Mouse (Mus musculus): ENCODE data around the gene Snx3. TPM values are rescaled to one million over a fixed set of nuclear protein-coding genes. Genes with fewer than 3 reads are reported as not detected.

Snx3 gene
- total RNA-seq (2021): 212 and 272 TPM in 2 replicates
- long read RNA-seq, transcript Snx3-201 (4 exons, 1,401 nt): major isoform, 255 of 264 reads
- long read RNA-seq, partial matches to known transcripts: 4 of 264 reads
- long read RNA-seq, other reads (novel, unspliced or antisense): 4 of 264 reads

- peak; percentile 97 for DNase-seq
These were observed at the start of gene Snx3 for GRCm38 (mm10) chr10:42501775-42502348. Gene Snx3 (plus strand): TSS chr10:42502030.

GRCm38 (mm10) chr10:42454266-42454665, 47.6 kb upstream of the Snx3 start:
- DNase-seq: no peak

DNA sequence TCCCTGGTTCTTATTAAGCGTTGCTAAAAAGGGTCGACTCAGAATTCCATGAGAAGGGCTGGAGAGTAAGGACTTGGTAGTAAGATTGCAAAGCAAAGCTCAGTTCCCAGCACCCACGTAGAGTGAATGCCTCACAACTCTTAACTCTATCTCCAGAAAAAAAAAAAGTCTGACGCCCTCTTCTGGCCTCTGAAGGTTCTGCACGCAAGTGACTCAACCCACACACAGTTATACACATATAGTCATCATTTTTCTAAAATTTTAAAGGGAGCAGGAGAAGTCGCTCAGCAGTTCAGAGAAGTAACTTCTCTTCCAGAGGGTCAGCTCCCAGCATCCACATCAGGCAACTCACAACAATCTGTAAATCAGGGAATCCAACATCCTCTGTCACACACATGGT, 47.1 kb upstream of the Snx3 start:
- DNase-seq: no peak

DNA sequence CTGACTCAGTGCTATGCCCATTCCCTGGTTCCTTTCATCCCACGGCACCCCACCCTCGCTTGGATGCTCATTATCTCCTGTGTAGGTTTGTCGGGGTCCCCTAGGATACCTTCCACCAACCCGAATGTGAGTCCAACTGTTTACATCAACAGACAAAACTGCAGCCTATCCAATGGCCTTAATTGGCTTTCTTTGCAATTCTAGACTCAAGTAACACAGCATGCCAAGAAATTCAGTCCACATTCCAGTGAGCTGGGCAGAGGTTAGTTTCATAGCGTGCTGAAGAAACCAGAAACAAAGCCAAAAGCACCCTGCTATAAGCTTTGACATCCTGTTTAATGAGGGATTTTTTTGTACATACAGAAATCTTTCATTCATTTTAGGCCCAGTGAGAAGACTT, 45.8 kb upstream of the Snx3 start:
- no peak for DNase-seq

DNA sequence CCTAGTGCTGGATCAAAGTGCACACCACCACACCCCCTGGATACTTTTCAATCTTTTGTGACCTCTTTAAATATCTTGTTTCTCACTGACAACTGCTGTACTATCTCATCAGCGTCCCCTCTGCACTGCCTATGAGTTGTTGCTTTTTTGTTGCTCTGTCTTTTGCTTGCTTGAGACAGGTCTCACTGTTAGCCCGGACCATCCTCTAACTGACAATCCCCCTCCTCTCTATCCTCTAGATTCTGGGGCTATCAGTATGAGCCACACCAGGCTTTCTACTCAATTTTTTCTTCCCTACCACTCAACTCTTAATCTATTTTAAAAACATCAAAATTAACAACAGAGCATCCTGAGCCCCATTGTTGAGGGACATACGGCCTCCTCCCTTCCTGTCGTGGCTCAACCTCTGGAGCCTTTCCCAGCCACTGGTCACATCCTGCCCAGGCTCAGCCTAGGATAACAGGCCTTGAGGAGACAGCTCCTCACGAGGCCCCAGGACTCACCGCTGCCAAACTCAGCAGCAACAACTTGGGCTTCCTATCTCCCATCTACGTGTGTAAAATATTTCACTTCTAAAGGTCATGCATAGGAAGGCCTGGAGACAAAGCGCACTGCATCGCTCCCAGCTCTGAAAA, 44.2 kb upstream of the Snx3 start:
- peak; percentile 45 for DNase-seq

DNA sequence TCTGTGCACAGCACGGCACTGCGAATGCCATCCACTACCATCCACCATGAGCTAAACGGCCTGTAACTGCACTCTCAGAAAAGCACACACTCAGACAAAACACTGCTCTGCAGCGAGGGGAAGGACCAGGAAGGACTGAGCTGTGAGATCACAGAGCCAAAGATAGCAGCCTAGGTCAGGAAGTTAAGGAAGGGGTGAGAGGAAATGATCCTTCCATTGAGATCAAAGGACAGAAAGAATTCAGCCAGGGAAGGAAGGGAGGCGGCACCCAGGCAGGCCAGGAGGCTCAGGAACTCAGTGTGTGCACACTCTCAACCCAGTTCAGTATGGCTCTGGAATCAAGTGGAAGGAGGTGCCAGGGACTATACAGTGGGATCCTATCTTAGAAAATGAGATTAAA, 37.6 kb upstream of the Snx3 start:
- no peak for DNase-seq

- no peak for DNase-seq
These were observed 37.0 kb upstream of the Snx3 start for GRCm38 (mm10) chr10:42464805-42465204.

DNA sequence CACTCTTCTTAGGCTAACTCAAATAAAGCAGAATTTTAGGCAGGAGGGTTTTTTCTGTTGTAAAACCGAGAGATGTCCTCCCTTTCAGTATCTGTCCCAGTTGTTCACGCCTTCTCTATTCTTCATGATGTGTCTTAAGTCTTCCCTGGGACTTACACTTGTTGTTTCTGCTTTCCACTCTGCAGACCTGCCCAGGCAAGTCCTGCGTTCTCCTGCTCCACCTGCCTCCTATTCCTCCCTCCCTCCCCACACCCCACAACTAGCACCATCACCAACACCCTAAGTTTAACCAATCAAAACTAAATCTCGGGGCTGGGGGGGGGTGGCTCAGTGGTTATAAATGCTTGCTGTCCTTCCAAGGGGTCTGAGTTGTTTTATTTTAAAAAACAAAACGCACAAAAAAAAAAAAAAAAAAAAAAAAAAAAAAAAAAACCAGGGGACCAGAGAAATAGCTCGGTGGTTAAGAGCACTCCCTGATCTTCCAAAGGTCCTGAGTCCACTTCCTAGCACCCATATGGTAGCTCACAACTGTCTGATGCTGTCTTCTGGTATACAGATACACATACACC, 26.8 kb upstream of the Snx3 start:
- DNase-seq: no peak

DNA sequence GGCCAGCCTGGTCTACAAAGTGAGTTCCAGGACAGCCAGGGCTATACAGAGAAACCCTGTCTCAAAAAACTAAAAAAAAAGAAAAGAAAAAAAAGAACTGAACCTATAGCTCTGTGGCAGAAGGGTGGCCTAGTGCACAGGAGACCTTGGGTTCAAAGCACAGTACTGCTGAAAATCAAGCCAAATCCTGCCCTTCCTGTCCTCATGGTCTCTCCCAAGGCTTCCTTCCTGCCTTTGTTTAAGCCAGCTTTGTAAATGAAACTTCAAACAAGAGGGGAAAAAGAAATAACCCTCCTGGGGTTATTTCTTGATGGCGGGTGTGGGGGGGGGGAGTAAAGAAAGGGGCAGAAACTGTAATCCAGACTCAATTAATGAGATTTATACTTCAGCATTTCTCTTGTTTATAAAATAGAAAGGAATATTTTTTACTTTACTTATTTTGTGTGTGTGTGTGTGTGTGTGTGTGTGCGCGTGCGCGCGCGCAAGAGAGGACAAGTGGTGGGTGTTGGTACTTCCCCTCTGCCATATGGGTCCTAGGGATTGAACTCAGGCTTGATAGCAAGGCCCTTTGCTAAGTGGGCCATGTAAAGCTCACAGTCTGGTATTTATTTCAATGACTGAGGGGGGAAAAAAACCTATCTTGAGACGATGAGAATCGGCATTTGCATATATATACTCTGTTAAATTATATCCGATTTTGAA, 24.9 kb upstream of the Snx3 start:
- DNase-seq: no peak

DNA sequence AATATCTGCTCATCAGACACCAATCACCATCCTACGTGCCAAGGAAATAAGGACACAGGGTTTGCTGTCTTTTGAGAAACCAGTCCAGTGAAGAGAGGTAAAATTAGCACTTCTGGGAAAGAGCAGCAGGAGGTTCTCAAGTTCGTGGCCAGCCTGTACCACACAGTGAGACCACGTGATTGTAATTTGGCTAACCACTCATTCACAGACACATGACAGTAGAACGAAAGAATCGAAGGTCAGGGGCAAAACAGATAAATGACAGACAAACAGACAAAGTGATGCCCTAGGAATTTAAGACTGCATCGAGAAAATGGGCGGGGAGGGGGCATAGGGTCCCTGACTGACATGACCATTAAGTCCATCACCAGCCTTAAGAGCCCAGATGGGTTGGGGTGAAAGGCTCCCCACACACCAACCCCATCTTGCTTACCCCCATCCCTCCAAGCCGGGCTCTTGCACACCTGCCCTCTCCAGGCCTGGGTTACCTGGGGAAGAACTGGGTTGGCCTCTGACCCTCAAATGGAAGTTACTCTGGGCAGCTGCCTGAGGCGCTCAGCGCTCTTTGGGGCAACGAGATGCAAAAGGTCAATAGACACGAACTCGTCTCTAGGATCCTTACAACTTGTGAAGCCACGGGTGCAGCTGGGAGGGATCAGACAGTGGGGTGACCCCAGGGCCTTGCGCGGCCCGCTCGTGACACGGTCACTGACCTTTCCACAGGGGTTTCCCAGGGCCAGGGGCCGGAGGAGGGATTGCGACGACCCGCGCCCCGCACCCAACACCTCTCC, 24.1 kb upstream of the Snx3 start:
- DNase-seq: no peak

GRCm38 (mm10) chr10:42478341-42478720, 23.5 kb upstream of the Snx3 start, which contains the start of gene Afg1l:
Gene Afg1l (minus strand): TSS chr10:42478565.
- peak; percentile 96 for DNase-seq

GRCm38 (mm10) chr10:42480719-42481118, 21.1 kb upstream of the Snx3 start:
- no peak for DNase-seq

GRCm38 (mm10) chr10:42488606-42489296, 13.1 kb upstream of the Snx3 start:
- no peak for DNase-seq

- DNase-seq: no peak
These were observed 10.7 kb upstream of the Snx3 start for GRCm38 (mm10) chr10:42491158-42491557.

- no peak for DNase-seq
These were observed 9.6 kb upstream of the Snx3 start for GRCm38 (mm10) chr10:42492027-42492771.

GRCm38 (mm10) chr10:42493000-42493399, 8.8 kb upstream of the Snx3 start:
- no peak for DNase-seq

DNA sequence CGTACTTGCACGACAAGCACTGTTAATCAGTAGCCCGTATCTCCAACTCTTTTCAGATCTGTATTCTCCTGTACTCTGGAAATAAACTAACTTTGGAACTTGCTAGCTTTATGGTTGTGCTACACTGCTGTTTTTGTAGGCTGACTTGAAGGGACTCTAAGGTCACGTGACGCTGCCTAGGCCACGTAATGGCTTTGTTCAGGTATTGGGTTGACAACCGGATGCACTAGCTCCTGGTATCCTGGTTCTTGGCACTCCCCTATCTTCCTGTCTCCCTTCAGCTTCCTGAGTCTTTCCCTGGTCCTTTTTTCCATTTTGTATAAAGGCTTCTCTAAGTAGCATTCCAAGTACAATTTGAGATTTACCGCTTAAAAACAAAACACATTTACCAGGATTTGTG, 1.2 kb upstream of the Snx3 start:
- DNase-seq: no peak

- DNase-seq: no peak
These were observed 669 bp upstream of the Snx3 start for GRCm38 (mm10) chr10:42501161-42501560.

- DNase-seq: peak; percentile 60
These were observed 700 bp downstream of the Snx3 start for GRCm38 (mm10) chr10:42502349-42503111.

- no peak for DNase-seq
These were observed 2.4 kb downstream of the Snx3 start for GRCm38 (mm10) chr10:42504096-42504710.

All from adrenal gland, postnatal 25 days (tissue).